Mouse (Mus musculus) layer of hippocampus, postnatal 14 days (tissue): Measurements from ENCODE around the gene Scn3a. TPM values are rescaled to one million over a fixed set of nuclear protein-coding genes. Genes with fewer than 3 reads are reported as not detected.

Experiments used
- DNase-seq, 2 experiments: peaks; one replicate each; pipeline ENCODE4 v3.0.0; 2021 to 2022; ENCODE audit warnings: low spot score in 2 of 2, mixed read lengths in 1 of 2
- total RNA-seq, 2 experiments: library from RNA; stranded (reverse); gene quantifications; 2 replicates each; pipeline ENCODE4 v1.2.3; 2021

The Scn3a gene
- total RNA-seq, 2 experiments from 2014 or later, result 39.7 to 43.6 TPM

DNA sequence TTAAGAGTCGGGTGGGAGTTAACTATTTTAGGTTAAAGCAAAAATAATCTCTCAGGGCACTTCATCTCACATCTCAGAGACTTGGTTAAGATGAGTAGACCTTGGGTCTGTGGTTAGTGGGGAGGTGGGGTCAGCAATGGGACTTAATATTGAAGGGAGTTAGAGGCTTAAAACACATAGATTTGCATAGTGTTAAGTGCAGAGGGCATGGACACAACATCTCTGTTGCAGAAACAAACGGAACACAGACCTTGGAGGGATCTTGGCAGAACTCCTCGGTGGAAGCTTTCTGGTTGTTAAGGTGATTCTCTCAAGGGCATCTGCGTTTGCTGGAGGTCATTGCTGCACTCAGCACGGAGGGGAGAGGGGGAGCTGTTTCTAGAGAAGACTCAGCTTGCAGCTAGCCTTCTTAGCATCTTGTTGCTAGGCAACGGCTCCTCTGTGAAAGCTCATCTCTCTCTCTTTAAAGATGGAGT is 152.6 kb downstream of the Scn3a start:
- peak; percentile 57 to 71 for DNase-seq

- DNase-seq, result peak; percentile 13 to 16
Measured at GRCm38 (mm10) chr2:65414237-65414636, 153.2 kb downstream of the Scn3a start.

- peak in 1 of 2 experiments; percentile 73 for DNase-seq
Measured at GRCm38 (mm10) chr2:65413746-65414145, 153.7 kb downstream of the Scn3a start.

Other genes with a start within 250 kb of the Scn3a start
- 1 to 10 TPM; 1.9 to 4.4 TPM for gene Slc38a11, start 203.6 kb downstream of the Scn3a start, total RNA-seq
- gene Scn2a, start 53.1 kb upstream of the Scn3a start, total RNA-seq, result 100 to 1,000 TPM; 271 to 284 TPM